Mouse (Mus musculus) liver, embryonic 14.5 days (tissue): ENCODE results near the gene Pglyrp2.

ENCODE experiments used
- CTCF ChIP-seq: IDR thresholded peaks from 2 replicates; pipeline ENCODE4 v1.5.1; 2016; ENCODE audit warnings: antibody characterized with exemption, low read depth, control low read depth
- EP300 ChIP-seq: IDR thresholded peaks from 2 replicates; pipeline ENCODE4 v1.6.1; 2016; ENCODE audit warnings: antibody characterized with exemption, low read depth

GRCm38 (mm10) chr17:32454997-32455396, 31.0 kb upstream of the Pglyrp2 start:
- TF ChIP-seq CTCF, result no peak
- TF ChIP-seq EP300, result no peak
